Mouse (Mus musculus) forebrain, embryonic 10.5 days (tissue): ENCODE measurements around the gene Spata17. TPM values are rescaled to one million over a fixed set of nuclear protein-coding genes. Genes with fewer than 3 reads are reported as not detected.

Experiments
- DNase-seq: peaks from one replicate; pipeline ENCODE4 v3.0.0-alpha.2; 2017; ENCODE audit warnings: low spot score; ENCODE audit errors: extremely low spot score
- H3K27ac ChIP-seq: fragments of 300-500 bp; sonication (generic); 2 replicates; pipeline ENCODE4 v1.5.1; 2016; ENCODE audit warnings: mild to moderate bottlenecking
- H3K27me3 ChIP-seq: fragments of 300-500 bp; sonication (generic); 2 replicates; pipeline ENCODE4 v1.6.1; 2016; ENCODE audit warnings: mild to moderate bottlenecking; ENCODE audit not compliant: poor library complexity, severe bottlenecking
- H3K36me3 ChIP-seq: fragments of 300-500 bp; sonication (generic); replicated peaks from 2 replicates; pipeline ENCODE4 v1.6.1; 2016; ENCODE audit warnings: mild to moderate bottlenecking, moderate library complexity
- H3K4me1 ChIP-seq: fragments of 300-500 bp; sonication (generic); 2 replicates; pipeline ENCODE4 v1.6.1; 2016
- H3K4me3 ChIP-seq: fragments of 300-500 bp; sonication (generic); 2 replicates; pipeline ENCODE4 v1.5.1; 2016; ENCODE audit warnings: mild to moderate bottlenecking, moderate library complexity
- H3K9me3 ChIP-seq: fragments of 300-500 bp; sonication (generic); 2 replicates; pipeline ENCODE4 v1.6.1; 2016; ENCODE audit warnings: mild to moderate bottlenecking, moderate library complexity
- WGBS: fragments of 180-500 bp; shearing (Covaris S2); methylation state at CpG from one replicate; pipeline ENCODE4 v1.1.7; 2016; 5-methylcytosine and 5-hydroxymethylcytosine counted together
- polyA plus RNA-seq: library from polyadenylated mRNA; unstranded; fragments of >200 nt; fragmentation: Nextera tagmentation; extraction: Ambion mirVana; gene quantifications from 2 replicates; pipeline ENCODE4 v1.2.1, GENCODE M21; 2016

The Spata17 gene
- polyA plus RNA-seq, 1 experiment from 2014 or later: 1.4 TPM

- WGBS: 94% methylated on average over 13 of the region's 13 CpGs
These were observed 13.3 kb upstream of the Spata17 start for GRCm38 (mm10) chr1:187228414-187229146.

DNA sequence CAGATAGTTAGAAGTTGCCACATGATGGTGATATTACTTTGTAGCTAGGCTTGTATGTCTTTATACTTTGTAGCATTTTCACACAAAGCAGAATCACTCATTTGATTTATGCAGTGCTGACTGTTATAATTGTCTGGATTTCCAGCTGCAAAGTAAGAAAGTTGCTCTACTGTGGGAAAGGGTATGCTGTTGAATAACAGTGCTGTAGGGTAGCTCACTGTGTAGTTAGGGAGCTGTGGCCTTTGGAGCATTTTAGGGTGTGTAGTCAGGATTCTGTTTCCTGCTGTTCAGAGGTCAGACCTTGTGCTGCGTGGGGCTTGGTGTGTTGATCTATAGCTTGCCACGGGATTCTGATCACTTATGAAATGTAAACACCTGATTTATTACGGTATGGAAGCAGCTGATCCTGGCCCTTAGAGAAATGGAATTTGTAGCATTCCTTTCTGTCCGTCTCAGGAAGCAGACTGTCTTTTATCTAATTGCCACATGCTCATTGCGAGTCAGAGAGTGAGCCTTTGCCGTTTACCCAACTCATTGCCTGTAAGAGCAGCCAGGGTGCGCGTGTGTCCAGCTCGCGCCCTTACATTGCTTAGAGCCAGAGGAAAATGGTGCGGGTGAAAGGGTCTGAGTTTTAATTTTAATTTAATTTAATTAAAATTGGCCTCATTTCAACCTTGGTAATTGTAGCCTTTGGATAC, 11.2 kb upstream of the Spata17 start:
- no peaks in the 10 kb centered on the region for H3K9me3 ChIP-seq
- peaks cover 56% of the 10 kb centered on the region for H3K36me3 ChIP-seq
- no peak overlapping the region for H3K27ac ChIP-seq
- H3K27me3 ChIP-seq: no peaks in the 10 kb centered on the region
- WGBS: 92% methylated on average over 11 of the region's 11 CpGs
- H3K4me3 ChIP-seq: no peak overlapping the region
- no peak for DNase-seq
- no peaks in the 10 kb centered on the region for H3K4me1 ChIP-seq

More at GRCm38 (mm10) chr1:187228414-187229146, 13.3 kb upstream of the Spata17 start:
- Histone ChIP-seq H3K4me3 (no peak overlapping the region), H3K9me3 (no peaks in the 10 kb centered on the region), H3K36me3 (peaks cover 66% of the 10 kb centered on the region), H3K27ac (no peak overlapping the region), H3K27me3 (no peaks in the 10 kb centered on the region), H3K4me1 (peaks cover 5% of the 10 kb centered on the region)
- no peak for DNase-seq

GRCm38 (mm10) chr1:187220756-187221155, 5.5 kb upstream of the Spata17 start:
- WGBS: 82% methylated on average over 6 of the region's 6 CpGs
- peaks cover 21% of the 10 kb centered on the region for H3K36me3 ChIP-seq
- no peaks in the 10 kb centered on the region for H3K27me3 ChIP-seq

GRCm38 (mm10) chr1:187216620-187217410, 1.6 kb upstream of the Spata17 start:
- no peak overlapping the region for H3K4me3 ChIP-seq
- peaks cover 9% of the 10 kb centered on the region; the same call in 1 of the 2 replicates for H3K36me3 ChIP-seq
- H3K9me3 ChIP-seq: no peaks in the 10 kb centered on the region
- no peaks in the 10 kb centered on the region for H3K27me3 ChIP-seq
- 95% methylated on average over 9 of the region's 9 CpGs for WGBS
- H3K4me1 ChIP-seq: peaks cover 11% of the 10 kb centered on the region
- H3K27ac ChIP-seq: no peak overlapping the region
- no peak for DNase-seq

More at GRCm38 (mm10) chr1:187220756-187221155, 5.5 kb upstream of the Spata17 start:
- DNase-seq: no peak
- Histone ChIP-seq H3K9me3 (no peaks in the 10 kb centered on the region), H3K27ac (no peak overlapping the region), H3K4me3 (no peak overlapping the region), H3K4me1 (peaks cover 5% of the 10 kb centered on the region)

DNA sequence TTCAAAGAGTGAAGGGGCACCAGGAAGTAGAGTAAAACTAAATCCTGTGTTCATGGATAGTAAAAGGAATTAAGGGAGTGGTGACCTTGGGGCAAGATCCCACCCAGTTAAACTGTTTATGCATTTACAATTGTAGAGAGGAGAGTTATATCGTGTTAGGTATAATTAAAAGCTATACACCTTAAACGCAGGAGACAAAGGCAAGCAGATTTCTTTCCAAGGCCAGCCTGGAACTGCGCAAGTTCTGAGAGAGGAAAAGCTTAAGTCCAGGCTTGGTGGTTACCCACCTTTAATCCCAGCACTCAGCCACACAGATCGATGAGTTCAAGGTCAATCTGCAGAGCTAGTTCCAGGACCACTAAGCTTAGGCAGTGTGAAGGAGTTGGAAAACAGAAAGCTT, 4.5 kb downstream of the Spata17 start:
- H3K36me3 ChIP-seq: no peaks in the 10 kb centered on the region
- DNase-seq: no peak
- no peaks in the 10 kb centered on the region for H3K27me3 ChIP-seq
- 89% methylated on average over 4 of the region's 4 CpGs for WGBS
- H3K27ac ChIP-seq: no peak overlapping the region
- H3K9me3 ChIP-seq: no peaks in the 10 kb centered on the region
- no peak overlapping the region for H3K4me3 ChIP-seq
- H3K4me1 ChIP-seq: peaks cover 5% of the 10 kb centered on the region

DNA sequence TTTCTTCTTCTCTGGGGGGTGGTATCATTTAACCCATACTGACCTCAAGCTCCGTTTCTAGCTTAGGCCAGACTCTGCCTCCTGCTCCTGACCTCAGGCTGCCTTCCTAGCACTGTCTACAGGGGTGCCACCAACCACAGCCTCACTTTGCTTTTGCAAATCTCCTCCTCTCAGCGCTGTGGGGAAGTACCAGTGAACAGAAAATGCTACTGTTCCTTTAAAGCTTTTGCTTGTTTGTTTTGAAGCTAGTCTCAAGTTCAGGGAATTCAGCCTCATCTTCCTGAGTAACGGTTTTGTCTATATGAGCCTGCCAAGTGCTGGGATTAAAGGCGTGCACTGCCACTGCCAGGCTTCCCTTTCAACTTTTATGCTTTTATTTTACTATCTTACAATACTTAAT, 5.8 kb downstream of the Spata17 start:
- Histone ChIP-seq H3K36me3 (no peaks in the 10 kb centered on the region), H3K27ac (no peak overlapping the region), H3K4me1 (no peaks in the 10 kb centered on the region), H3K4me3 (no peak overlapping the region), H3K27me3 (no peaks in the 10 kb centered on the region), H3K9me3 (no peaks in the 10 kb centered on the region)
- no peak for DNase-seq
- WGBS: 60% methylated on average over 4 of the region's 4 CpGs

GRCm38 (mm10) chr1:187205506-187205905, 9.8 kb downstream of the Spata17 start:
- DNase-seq: no peak
- Histone ChIP-seq H3K9me3 (no peaks in the 10 kb centered on the region), H3K4me3 (no peak overlapping the region), H3K36me3 (no peaks in the 10 kb centered on the region), H3K27ac (no peak overlapping the region), H3K4me1 (no peaks in the 10 kb centered on the region), H3K27me3 (no peaks in the 10 kb centered on the region)
- 86% methylated on average over 6 of the region's 6 CpGs for WGBS

- Histone ChIP-seq H3K9me3 (no peaks in the 10 kb centered on the region), H3K4me3 (no peak overlapping the region), H3K27me3 (no peaks in the 10 kb centered on the region), H3K27ac (no peak overlapping the region), H3K36me3 (no peaks in the 10 kb centered on the region), H3K4me1 (peaks cover 11% of the 10 kb centered on the region; the same call in 1 of the 2 replicates)
- WGBS: 53% methylated on average over 1 of the region's 1 CpGs
- DNase-seq: no peak
These were observed 36.7 kb downstream of the Spata17 start for GRCm38 (mm10) chr1:187178546-187178945.

GRCm38 (mm10) chr1:187175991-187176390, 39.3 kb downstream of the Spata17 start:
- WGBS: 90% methylated on average over 1 of the region's 1 CpGs
- no peaks in the 10 kb centered on the region for H3K36me3 ChIP-seq
- no peak overlapping the region for H3K27ac ChIP-seq
- H3K9me3 ChIP-seq: no peaks in the 10 kb centered on the region
- no peaks in the 10 kb centered on the region for H3K27me3 ChIP-seq
- peaks cover 11% of the 10 kb centered on the region; the same call in 1 of the 2 replicates for H3K4me1 ChIP-seq
- DNase-seq: no peak
- no peak overlapping the region for H3K4me3 ChIP-seq

DNA sequence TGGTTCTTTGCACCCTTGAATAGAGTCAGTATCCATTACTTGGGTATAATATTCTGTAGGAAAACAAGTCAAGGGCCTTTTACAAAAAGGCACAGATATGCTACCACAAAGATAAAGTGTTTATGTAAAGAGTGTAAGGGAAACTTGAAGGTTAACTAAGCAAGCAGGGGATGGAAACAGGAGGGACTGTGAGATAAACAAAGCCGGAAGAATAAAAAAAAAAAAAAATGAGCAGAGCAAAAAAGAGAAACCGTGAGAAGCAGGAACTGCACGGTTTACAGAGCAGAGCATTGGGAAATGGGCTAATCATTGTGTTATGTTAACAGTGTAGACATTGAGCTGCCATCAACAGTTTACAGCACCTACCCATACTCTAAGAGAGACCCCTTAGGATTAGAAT, 44.9 kb downstream of the Spata17 start:
- Histone ChIP-seq H3K9me3 (no peaks in the 10 kb centered on the region), H3K27me3 (no peaks in the 10 kb centered on the region), H3K4me3 (no peak overlapping the region), H3K4me1 (no peaks in the 10 kb centered on the region), H3K36me3 (no peaks in the 10 kb centered on the region), H3K27ac (no peak overlapping the region)
- 86% methylated on average over 3 of the region's 3 CpGs for WGBS
- DNase-seq: no peak

GRCm38 (mm10) chr1:187169646-187170045, 45.6 kb downstream of the Spata17 start:
- WGBS: 76% methylated on average over 7 of the region's 7 CpGs
- no peak for DNase-seq
- Histone ChIP-seq H3K27me3 (no peaks in the 10 kb centered on the region), H3K36me3 (no peaks in the 10 kb centered on the region), H3K4me3 (no peak overlapping the region), H3K27ac (no peak overlapping the region), H3K4me1 (no peaks in the 10 kb centered on the region), H3K9me3 (no peaks in the 10 kb centered on the region)

GRCm38 (mm10) chr1:187163571-187163970, 51.7 kb downstream of the Spata17 start:
- Histone ChIP-seq H3K27me3 (no peaks in the 10 kb centered on the region), H3K4me3 (no peak overlapping the region), H3K27ac (no peak overlapping the region), H3K9me3 (no peaks in the 10 kb centered on the region), H3K36me3 (no peaks in the 10 kb centered on the region), H3K4me1 (no peaks in the 10 kb centered on the region)
- DNase-seq: no peak

DNA sequence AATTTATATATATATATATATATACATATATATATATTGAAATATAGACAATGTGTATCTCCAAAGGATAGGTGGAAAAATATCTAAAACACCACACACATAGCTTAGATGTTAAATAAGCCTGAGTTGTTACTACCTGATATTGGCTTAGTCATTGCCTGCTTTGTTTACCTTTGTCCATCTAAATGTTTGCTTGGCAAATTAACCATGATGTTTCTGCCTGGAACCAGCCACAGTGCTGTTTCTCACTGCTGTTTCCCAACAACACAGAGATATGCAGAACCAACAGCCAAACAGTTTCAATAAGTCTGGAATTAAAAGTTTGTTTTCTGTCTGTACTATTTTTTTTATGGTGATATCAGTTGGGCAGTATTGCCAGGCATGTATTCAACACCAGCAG, 59.6 kb downstream of the Spata17 start:
- H3K27me3 ChIP-seq: no peaks in the 10 kb centered on the region
- no peak for DNase-seq
- H3K36me3 ChIP-seq: no peaks in the 10 kb centered on the region
- no peak overlapping the region for H3K4me3 ChIP-seq
- H3K9me3 ChIP-seq: no peaks in the 10 kb centered on the region
- peaks cover 5% of the 10 kb centered on the region; the same call in 1 of the 2 replicates for H3K4me1 ChIP-seq
- H3K27ac ChIP-seq: no peak overlapping the region
